Mouse (Mus musculus): ENCODE data around the gene Spata18.

DNA sequence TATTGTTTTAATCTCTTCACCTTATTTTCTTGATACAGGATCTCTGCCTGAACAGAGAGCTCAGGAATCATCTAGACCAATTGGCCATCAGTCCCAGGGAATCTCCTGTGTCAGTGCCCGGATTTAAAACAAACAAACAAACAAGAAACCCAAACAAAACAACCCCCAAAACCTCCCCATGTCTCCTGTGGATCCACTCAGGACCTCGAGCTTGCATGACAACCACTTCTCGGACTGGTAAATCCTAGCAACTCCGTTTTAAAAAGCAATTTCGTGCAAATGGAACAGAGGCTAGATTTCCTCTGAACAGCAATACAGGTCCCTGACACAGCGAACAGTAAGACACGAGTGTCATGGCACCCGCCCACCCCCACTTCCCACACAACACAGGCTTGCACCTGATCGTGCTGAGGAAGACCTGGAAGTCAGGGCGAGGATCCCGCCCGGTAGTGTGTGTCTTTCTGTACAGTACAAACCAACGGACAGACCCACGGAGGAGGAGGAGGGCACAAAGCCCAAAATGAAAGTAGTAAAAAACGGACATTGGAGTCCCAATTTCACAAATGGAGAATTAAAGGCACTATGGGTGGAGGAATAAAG is 714 bp upstream of the Spata18 start:
- TF ChIP-seq TAL1 (IDR thresholded peaks at IDR 0.05; ENCODE audit: low read length) (no peak), GATA1 (IDR thresholded peaks at IDR 0.05; ENCODE audit: low read length) (no peak)
